In the genomic region with DNA sequence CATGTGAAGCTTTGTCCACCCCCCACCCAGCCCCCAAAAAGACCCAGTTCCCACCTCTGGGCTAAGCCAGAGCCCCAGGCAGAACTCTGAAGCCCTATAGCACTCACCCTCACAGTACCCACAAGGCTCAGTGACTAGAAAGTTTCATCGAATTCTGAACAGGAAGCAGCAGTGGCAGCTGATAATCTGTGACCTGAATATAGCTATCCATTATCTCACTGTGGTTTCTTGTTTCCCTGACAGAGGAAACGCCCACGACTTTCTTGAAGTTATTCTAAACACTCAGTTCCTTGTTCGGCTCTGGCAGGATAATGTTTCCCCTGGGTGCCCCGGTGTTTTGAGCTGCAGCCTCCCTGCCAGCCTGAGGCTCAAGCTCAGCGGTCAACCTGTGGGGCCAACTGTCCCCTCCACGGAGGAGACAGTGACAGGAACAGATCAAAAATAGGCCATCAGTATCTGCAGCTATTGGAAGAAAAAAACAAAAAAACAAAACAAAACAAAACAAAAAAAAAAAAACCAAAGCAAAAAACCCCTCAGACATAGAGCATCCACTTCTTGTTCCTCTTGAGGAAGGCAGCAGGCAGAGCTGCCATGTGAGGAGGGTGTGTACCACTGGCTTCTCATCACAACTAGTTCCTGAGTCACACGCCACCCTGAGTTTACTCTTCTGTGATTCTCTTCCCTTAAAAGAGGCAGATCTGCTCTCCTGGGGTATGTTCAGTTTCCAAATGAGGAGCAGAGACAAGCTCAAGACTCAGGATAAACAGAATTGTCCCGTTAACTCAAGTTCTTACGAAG, we compare ENCODE assay signal across 9 mouse cellular contexts. TPM values are rescaled to one million over a fixed set of nuclear protein-coding genes. Genes with fewer than 3 reads are reported as not detected.
A peak's percentile ranks its signal among the peaks of the same experiment; 100 is the strongest.
DNase-seq lines count a peak whose midpoint lies in the region; ATAC-seq and TF ChIP-seq lines count a peak whose summit lies in the region.
"Had no signal": no experiment of that assay in that cellular context is flagged by ENCODE, and none has a peak within 500 bp of the region (broad histone marks: within the 10 kb centered on the region; RNA-seq: fewer than 3 reads in every experiment).

No protein-coding gene starts in this region.

- H3K4me1 ChIP-seq in forebrain, embryonic 13.5 days = 0 out of 2 replicates have a peak, but pooled peaks cover 5% of the 10 kb centered on the region
- no peaks in the 10 kb centered on the region for H3K4me1 ChIP-seq in forebrain, embryonic 15.5 days
- peaks cover 20% of the 10 kb centered on the region for H3K4me1 ChIP-seq in bone marrow macrophage, adult 2 months (ENCODE audit: control insufficient read depth, insufficient read depth, low read length)
- peaks cover 8 to 14% of the 10 kb centered on the region in 2 experiments for H3K4me1 ChIP-seq in heart, embryonic 14.5 days (ENCODE audit: control insufficient read depth in 2 of 2, insufficient read depth in 2 of 2, low read length in 2 of 2)
- H3K4me1 ChIP-seq in liver, embryonic 13.5 days (replicated peaks) = peaks cover 30% of the 10 kb centered on the region
- no peaks in the 10 kb centered on the region for H3K4me1 ChIP-seq in hindbrain, embryonic 11.5 days (replicated peaks; ENCODE audit: control insufficient read depth, insufficient read depth, low read length)
- H3K4me1 ChIP-seq in forebrain, embryonic 11.5 days (replicated peaks; ENCODE audit: control insufficient read depth, insufficient read depth, low read length) = no peaks in the 10 kb centered on the region

- H3K4me3 ChIP-seq in forebrain, embryonic 13.5 days = no peak overlapping the region
- H3K4me3 ChIP-seq in forebrain, embryonic 15.5 days = no peak overlapping the region
- peak overlapping the region; percentile 40 for H3K4me3 ChIP-seq in bone marrow macrophage, adult 2 months (ENCODE audit: insufficient read depth, low read length)
- no peak overlapping the region for H3K4me3 ChIP-seq in heart, embryonic 14.5 days (ENCODE audit: control insufficient read depth in 1 of 2, insufficient read depth in 1 of 2, low read depth in 1 of 2, low read length in 2 of 2)
- peak overlapping the region; percentile 32 for H3K4me3 ChIP-seq in liver, embryonic 13.5 days (replicated peaks)
- no peak overlapping the region for H3K4me3 ChIP-seq in hindbrain, embryonic 11.5 days (ENCODE audit: low read depth, low read length)
- H3K4me3 ChIP-seq in forebrain, embryonic 11.5 days (ENCODE audit: low read depth, low read length) = no peak overlapping the region

- no peaks in the 10 kb centered on the region for H3K27me3 ChIP-seq in forebrain, embryonic 13.5 days
- no peaks in the 10 kb centered on the region for H3K27me3 ChIP-seq in forebrain, embryonic 15.5 days
- H3K27me3 ChIP-seq in heart, embryonic 14.5 days (ENCODE audit: control insufficient read depth, insufficient read depth, low read length) = no peaks in the 10 kb centered on the region
- no peaks in the 10 kb centered on the region for H3K27me3 ChIP-seq in liver, embryonic 13.5 days
- H3K27me3 ChIP-seq in hindbrain, embryonic 11.5 days (ENCODE audit: control insufficient read depth, insufficient read depth, low read length) = no peaks in the 10 kb centered on the region
- no peaks in the 10 kb centered on the region for H3K27me3 ChIP-seq in forebrain, embryonic 11.5 days (ENCODE audit: control insufficient read depth, insufficient read depth, low read length)
- H3K27me3 ChIP-seq: Patski had no signal

- H3K36me3 ChIP-seq in forebrain, embryonic 13.5 days (ENCODE audit: poor library complexity, severe bottlenecking) = no peaks in the 10 kb centered on the region
- H3K36me3 ChIP-seq in forebrain, embryonic 15.5 days = no peaks in the 10 kb centered on the region
- H3K36me3 ChIP-seq in heart, embryonic 14.5 days (ENCODE audit: control insufficient read depth, insufficient read depth, low read length) = no peaks in the 10 kb centered on the region
- no peaks in the 10 kb centered on the region for H3K36me3 ChIP-seq in liver, embryonic 13.5 days
- H3K36me3 ChIP-seq in hindbrain, embryonic 11.5 days (ENCODE audit: control insufficient read depth, insufficient read depth, low read length) = no peaks in the 10 kb centered on the region
- no peaks in the 10 kb centered on the region for H3K36me3 ChIP-seq in forebrain, embryonic 11.5 days (ENCODE audit: control insufficient read depth, insufficient read depth, low read length)

- no peak overlapping the region for H3K9ac ChIP-seq in forebrain, embryonic 13.5 days
- no peak overlapping the region for H3K9ac ChIP-seq in forebrain, embryonic 15.5 days (replicated peaks)
- no peak overlapping the region; the same call in 1 of the 2 replicates for H3K9ac ChIP-seq in heart, embryonic 14.5 days (ENCODE audit: low read length)
- H3K9ac ChIP-seq in liver, embryonic 13.5 days = peak overlapping the region; percentile 48
- no peak overlapping the region for H3K9ac ChIP-seq in hindbrain, embryonic 11.5 days (ENCODE audit: low read depth, low read length)
- no peak overlapping the region for H3K9ac ChIP-seq in forebrain, embryonic 11.5 days (ENCODE audit: low read length)

- H3K4me2 ChIP-seq in forebrain, embryonic 13.5 days = no peak overlapping the region
- H3K4me2 ChIP-seq in forebrain, embryonic 15.5 days (replicated peaks) = no peak overlapping the region
- peak overlapping the region; percentile 21 for H3K4me2 ChIP-seq in heart, embryonic 14.5 days (ENCODE audit: low read length)
- H3K4me2 ChIP-seq in liver, embryonic 13.5 days = peak overlapping the region; percentile 67
- H3K4me2 ChIP-seq in hindbrain, embryonic 11.5 days (replicated peaks; ENCODE audit: low read depth, low read length) = no peak overlapping the region
- no peak overlapping the region for H3K4me2 ChIP-seq in forebrain, embryonic 11.5 days (ENCODE audit: low read depth, low read length, severe bottlenecking)

- no peak for TF ChIP-seq CTCF in bone marrow macrophage, adult 2 months (IDR thresholded peaks at IDR 0.05; ENCODE audit: low read depth, low read length)

- no peaks in the 10 kb centered on the region for H3K9me3 ChIP-seq in forebrain, embryonic 13.5 days (replicated peaks)
- H3K9me3 ChIP-seq in forebrain, embryonic 15.5 days = no peaks in the 10 kb centered on the region
- no peaks in the 10 kb centered on the region for H3K9me3 ChIP-seq in heart, embryonic 14.5 days (ENCODE audit: control insufficient read depth, low read length)
- no peaks in the 10 kb centered on the region for H3K9me3 ChIP-seq in liver, embryonic 13.5 days (replicated peaks)
- H3K9me3 ChIP-seq in hindbrain, embryonic 11.5 days (ENCODE audit: control insufficient read depth, low read length) = no peaks in the 10 kb centered on the region
- H3K9me3 ChIP-seq in forebrain, embryonic 11.5 days (ENCODE audit: control insufficient read depth, low read length) = no peaks in the 10 kb centered on the region

- DNase-seq in liver, embryonic 13.5 days = peak; percentile 56
- DNase-seq in skeletal muscle tissue, adult 2 months (ENCODE audit: low read depth, low spot score) = peak; percentile 43
- no peak for DNase-seq in hindbrain, embryonic 11.5 days (ENCODE audit: low spot score)
- no peak for DNase-seq in forebrain, embryonic 11.5 days (ENCODE audit: low spot score)

- no peak for ATAC-seq in forebrain, embryonic 13.5 days
- no peak for ATAC-seq in forebrain, embryonic 15.5 days (replicated peaks)
- ATAC-seq in heart, embryonic 14.5 days (ENCODE audit: insufficient number of reproducible peaks, insufficient read depth, low FRiP score, low read depth) = no peak
- peak; percentile 95 for ATAC-seq in liver, embryonic 13.5 days (ENCODE audit: low read depth)
- no peak for ATAC-seq in hindbrain, embryonic 11.5 days (ENCODE audit: low FRiP score)
- no peak for ATAC-seq in forebrain, embryonic 11.5 days (replicated peaks; ENCODE audit: low FRiP score)
- ATAC-seq: Patski had no signal

- TF ChIP-seq POLR2A in bone marrow macrophage, adult 2 months (IDR thresholded peaks at IDR 0.05; ENCODE audit: borderline replicate concordance, low read depth, low read length) = no peak

- 30% methylated on average over 10 of the region's 10 CpGs for WGBS in forebrain, embryonic 13.5 days
- WGBS in forebrain, embryonic 15.5 days = 28% methylated on average over 10 of the region's 10 CpGs
- 20% methylated on average over 10 of the region's 10 CpGs for WGBS in heart, embryonic 14.5 days
- WGBS in liver, embryonic 13.5 days (ENCODE audit: insufficient replicate concordance) = 10% methylated on average over 10 of the region's 10 CpGs
- 46% methylated on average over 10 of the region's 10 CpGs for WGBS in hindbrain, embryonic 11.5 days
- 40% methylated on average over 10 of the region's 10 CpGs for WGBS in forebrain, embryonic 11.5 days

- 0 out of 2 replicates have a peak overlapping the region, but pooled peaks have one; percentile 6 for H3K27ac ChIP-seq in forebrain, embryonic 13.5 days
- no peak overlapping the region for H3K27ac ChIP-seq in forebrain, embryonic 15.5 days (replicated peaks)
- peak overlapping the region; percentile 94 for H3K27ac ChIP-seq in bone marrow macrophage, adult 2 months (ENCODE audit: insufficient read depth, low read depth, low read length)
- H3K27ac ChIP-seq in heart, embryonic 14.5 days (replicated peaks in 1 of 2; ENCODE audit: control insufficient read depth in 1 of 2, insufficient read depth in 1 of 2, low read depth in 2 of 2, low read length in 2 of 2) = peak overlapping the region; percentile 21 to 55; a peak in 3 of 4 replicates
- H3K27ac ChIP-seq in liver, embryonic 13.5 days = peak overlapping the region; percentile 84
- no peak overlapping the region for H3K27ac ChIP-seq in hindbrain, embryonic 11.5 days (ENCODE audit: low read depth, low read length)
- H3K27ac ChIP-seq in forebrain, embryonic 11.5 days (ENCODE audit: low read depth, low read length) = no peak overlapping the region

RNA-seq across cellular contexts. Expression of a gene that starts 43.9 kb away (rescaled TPM):
- polyA plus RNA-seq in forebrain, embryonic 13.5 days (2015; fragmentation: Nextera tagmentation; extraction: Ambion mirVana) = 8.8 and 8.9 TPM in 2 replicates
- 9.0 and 10.9 TPM in 2 replicates for polyA plus RNA-seq in forebrain, embryonic 15.5 days (2015; fragmentation: Nextera tagmentation; extraction: Ambion mirVana)
- 12.9 and 13.2 TPM in 2 replicates for polyA plus RNA-seq in bone marrow macrophage, adult 2 months (2012; ENCODE audit: insufficient read depth, insufficient read length, missing spikeins)
- polyA plus RNA-seq in heart, embryonic 14.5 days (2014; fragmentation: Nextera tagmentation; extraction: Ambion mirVana) = 100.0 and 113 TPM in 2 replicates
- polyA plus RNA-seq in liver, embryonic 13.5 days (2015; fragmentation: Nextera tagmentation; extraction: Ambion mirVana) = 17.0 and 24.6 TPM in 2 replicates
- 34.6 and 36.2 TPM in 2 replicates for polyA plus RNA-seq in hindbrain, embryonic 11.5 days (2014; fragmentation: Nextera tagmentation; extraction: Ambion mirVana)
- polyA plus RNA-seq in forebrain, embryonic 11.5 days (2014; fragmentation: Nextera tagmentation; extraction: Ambion mirVana) = 29.4 and 30.2 TPM in 2 replicates

RNA-seq across cellular contexts. Expression of a gene that starts 48.8 kb away (rescaled TPM):
- polyA plus RNA-seq in forebrain, embryonic 13.5 days (2015; fragmentation: Nextera tagmentation; extraction: Ambion mirVana) = 0.27 and 0.35 TPM in 2 replicates
- polyA plus RNA-seq in forebrain, embryonic 15.5 days (2015; fragmentation: Nextera tagmentation; extraction: Ambion mirVana) = 0.27 and 0.28 TPM in 2 replicates
- 16.7 and 18.6 TPM in 2 replicates for polyA plus RNA-seq in bone marrow macrophage, adult 2 months (2012; ENCODE audit: insufficient read depth, insufficient read length, missing spikeins)
- polyA plus RNA-seq in heart, embryonic 14.5 days (2014; fragmentation: Nextera tagmentation; extraction: Ambion mirVana) = 1.5 and 1.7 TPM in 2 replicates
- 0.74 and 0.76 TPM in 2 replicates for polyA plus RNA-seq in liver, embryonic 13.5 days (2015; fragmentation: Nextera tagmentation; extraction: Ambion mirVana)
- polyA plus RNA-seq in hindbrain, embryonic 11.5 days (2014; fragmentation: Nextera tagmentation; extraction: Ambion mirVana) = 0.59 and 0.65 TPM in 2 replicates
- polyA plus RNA-seq in forebrain, embryonic 11.5 days (2014; fragmentation: Nextera tagmentation; extraction: Ambion mirVana) = 0.25 and 0.31 TPM in 2 replicates

Comparison
In these comparisons a context has a peak if more than half of its experiments do, and no peak if none do; other contexts are left out.
1. H3K27ac ChIP-seq: peak in forebrain, embryonic 13.5 days (single experiment), bone marrow macrophage, adult 2 months (single experiment), heart, embryonic 14.5 days (2 of 2) and liver, embryonic 13.5 days (single experiment); none in forebrain, embryonic 15.5 days (single experiment), hindbrain, embryonic 11.5 days (single experiment) and forebrain, embryonic 11.5 days (single experiment).
2. H3K4me2 ChIP-seq: peak in heart, embryonic 14.5 days (single experiment) and liver, embryonic 13.5 days (single experiment); none in forebrain, embryonic 13.5 days (single experiment), forebrain, embryonic 15.5 days (single experiment), hindbrain, embryonic 11.5 days (single experiment) and forebrain, embryonic 11.5 days (single experiment).
3. H3K4me3 ChIP-seq: peak in bone marrow macrophage, adult 2 months (single experiment) and liver, embryonic 13.5 days (single experiment); none in forebrain, embryonic 13.5 days (single experiment), forebrain, embryonic 15.5 days (single experiment), heart, embryonic 14.5 days (0 of 2), hindbrain, embryonic 11.5 days (single experiment) and forebrain, embryonic 11.5 days (single experiment).
4. DNase-seq: peak in liver, embryonic 13.5 days (single experiment) and skeletal muscle tissue, adult 2 months (single experiment); none in hindbrain, embryonic 11.5 days (single experiment) and forebrain, embryonic 11.5 days (single experiment).